Mouse (Mus musculus) testis, postnatal 10 days (tissue): ENCODE data around the gene Rab44.
"Not testable (repeated sequence)": the region's sequence is repeated elsewhere in the genome, so short reads cannot be mapped to it uniquely, and the experiment has no call there.

Experiments
- DNase-seq: peaks from one replicate; pipeline ENCODE4 v3.0.0; 2021; ENCODE audit warnings: low spot score

The Rab44 gene

GRCm38 (mm10) chr17:29113591-29114352, at the start of gene Rab44:
Rab44 (plus strand) TSS chr17:29114145.
- DNase-seq = peak; percentile 33

- no peak for DNase-seq
Measured at GRCm38 (mm10) chr17:29065245-29065940, 48.6 kb upstream of the Rab44 start.

GRCm38 (mm10) chr17:29065971-29066370, 48.0 kb upstream of the Rab44 start:
- DNase-seq = no peak

GRCm38 (mm10) chr17:29067416-29067815, 46.5 kb upstream of the Rab44 start:
- DNase-seq = not testable (repeated sequence)

GRCm38 (mm10) chr17:29067847-29068246, 46.1 kb upstream of the Rab44 start:
- no peak for DNase-seq

- no peak for DNase-seq
Measured at GRCm38 (mm10) chr17:29069063-29069462, 44.9 kb upstream of the Rab44 start.

- no peak for DNase-seq
Measured at GRCm38 (mm10) chr17:29071820-29072219, 42.1 kb upstream of the Rab44 start.

- DNase-seq = no peak
Measured at GRCm38 (mm10) chr17:29072701-29073307, 41.1 kb upstream of the Rab44 start.

- no peak for DNase-seq
Measured at GRCm38 (mm10) chr17:29073313-29073712, 40.6 kb upstream of the Rab44 start.

- no peak for DNase-seq
Measured at GRCm38 (mm10) chr17:29074085-29074484, 39.9 kb upstream of the Rab44 start.

- no peak for DNase-seq
Measured at GRCm38 (mm10) chr17:29076235-29076634, 37.7 kb upstream of the Rab44 start.

GRCm38 (mm10) chr17:29077786-29078509, 36.0 kb upstream of the Rab44 start:
- DNase-seq = peak; percentile 71

- DNase-seq = no peak
Measured at GRCm38 (mm10) chr17:29078519-29079383, 35.2 kb upstream of the Rab44 start.

- DNase-seq = peak; percentile 39
Measured at GRCm38 (mm10) chr17:29080758-29081617, 33.0 kb upstream of the Rab44 start.

GRCm38 (mm10) chr17:29081618-29082381, 32.1 kb upstream of the Rab44 start:
- DNase-seq = peak; percentile 42

- DNase-seq = peak; percentile 41
Measured at GRCm38 (mm10) chr17:29083586-29083985, 30.4 kb upstream of the Rab44 start.

GRCm38 (mm10) chr17:29084656-29085055, 29.3 kb upstream of the Rab44 start:
- DNase-seq = peak; percentile 45

- peak; percentile 30 for DNase-seq
Measured at GRCm38 (mm10) chr17:29085266-29085665, 28.7 kb upstream of the Rab44 start.

- peak; percentile 25 for DNase-seq
Measured at GRCm38 (mm10) chr17:29086916-29087315, 27.0 kb upstream of the Rab44 start.

- DNase-seq = peak; percentile 30
Measured at GRCm38 (mm10) chr17:29090776-29091175, 23.2 kb upstream of the Rab44 start, which contains the start of gene Cdkn1a. Cdkn1a (plus strand) TSS chr17:29090976.
